Comparison of ENCODE assay signal across 8 mouse cellular contexts in the genomic region with DNA sequence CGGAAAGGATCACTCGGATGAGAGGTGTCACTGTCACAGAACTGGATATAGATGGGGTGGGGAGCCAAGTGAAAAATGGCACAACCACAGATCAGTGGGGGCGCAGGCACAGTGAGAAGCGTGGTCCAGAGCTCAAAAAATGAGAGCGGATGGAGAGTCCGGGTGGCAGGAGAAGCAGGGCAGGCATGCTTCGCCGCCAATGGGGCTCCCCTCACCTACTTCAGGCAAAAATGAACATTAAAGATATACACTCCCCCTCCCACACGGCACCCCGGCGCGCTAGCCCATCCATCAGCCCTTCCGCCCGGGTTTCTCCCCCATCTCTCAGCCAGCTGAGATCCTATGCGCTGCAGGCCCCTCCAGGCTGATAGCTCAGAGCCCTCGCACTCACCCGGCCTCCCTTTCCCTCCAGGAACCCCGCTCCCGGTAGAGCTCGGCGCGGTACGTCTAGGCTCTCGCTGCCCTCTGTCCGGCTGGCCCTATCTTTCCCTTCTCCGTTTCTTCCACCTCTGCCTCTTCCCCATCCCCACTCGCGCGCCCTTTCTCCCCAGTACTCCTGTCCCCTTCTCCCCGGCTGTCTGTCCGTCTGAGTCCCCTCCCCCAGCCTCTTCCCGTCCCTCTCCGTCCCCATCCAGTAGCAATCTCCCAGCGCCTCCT. TPM values are rescaled to one million over a fixed set of nuclear protein-coding genes. Genes with fewer than 3 reads are reported as not detected.
A peak's percentile ranks its signal among the peaks of the same experiment; 100 is the strongest.
DNase-seq lines count a peak whose midpoint lies in the region; ATAC-seq and TF ChIP-seq lines count a peak whose summit lies in the region.

No protein-coding gene starts in this region.

- peak; percentile 55 to 80 for DNase-seq in adrenal gland, adult (ENCODE audit: inconsistent age in 2 of 2, low spot score in 1 of 2)
- DNase-seq in adrenal gland, postnatal 10 days, result no peak
- DNase-seq in lung, embryonic 14.5 days, result no peak
- no peak for DNase-seq in lung, postnatal 10 days
- no peak for DNase-seq in embryonic facial prominence, embryonic 14.5 days (ENCODE audit: low spot score)
- DNase-seq in limb, embryonic 10.5 days (ENCODE audit: low spot score), result peak; percentile 56

- no peak for TF ChIP-seq CTCF in lung, embryonic 14.5 days (IDR thresholded peaks at IDR 0.05; ENCODE audit: low read depth)

- ATAC-seq in lung, embryonic 14.5 days (ENCODE audit: insufficient read depth), result 0 out of 2 replicates have a peak, but pooled peaks have one; percentile 5
- ATAC-seq in embryonic facial prominence, embryonic 14.5 days (ENCODE audit: low read depth), result no peak
- peak; percentile 23 for ATAC-seq in neural tube, embryonic 13.5 days (ENCODE audit: low read depth)
- no peak for ATAC-seq in monocyte, adult 5-6 weeks (replicated peaks; ENCODE audit: insufficient number of reproducible peaks, low FRiP score, low TSS enrichment, poor library complexity, severe bottlenecking)

- peak overlapping the region; percentile 77 for H3K4me2 ChIP-seq in lung, embryonic 14.5 days
- H3K4me2 ChIP-seq in embryonic facial prominence, embryonic 14.5 days (ENCODE audit: low read depth, low read length), result peak overlapping the region; percentile 83
- H3K4me2 ChIP-seq in neural tube, embryonic 13.5 days, result peak overlapping the region; percentile 90

- H3K36me3 ChIP-seq in lung, embryonic 14.5 days (ENCODE audit: insufficient read depth), result no peaks in the 10 kb centered on the region
- H3K36me3 ChIP-seq in embryonic facial prominence, embryonic 14.5 days (ENCODE audit: control insufficient read depth, insufficient read depth, low read length), result no peaks in the 10 kb centered on the region
- H3K36me3 ChIP-seq in limb, embryonic 10.5 days, result no peaks in the 10 kb centered on the region
- H3K36me3 ChIP-seq in neural tube, embryonic 13.5 days, result 0 out of 2 replicates have a peak, but pooled peaks cover 3% of the 10 kb centered on the region

- WGBS in lung, embryonic 14.5 days, result 3% methylated on average over 34 of the region's 34 CpGs
- WGBS in embryonic facial prominence, embryonic 14.5 days, result 6% methylated on average over 24 of the region's 34 CpGs
- 3% methylated on average over 34 of the region's 34 CpGs for WGBS in limb, embryonic 10.5 days
- 2% methylated on average over 33 of the region's 34 CpGs for WGBS in neural tube, embryonic 13.5 days

- H3K4me1 ChIP-seq in lung, embryonic 14.5 days (ENCODE audit: insufficient read depth), result peaks cover 8% of the 10 kb centered on the region
- H3K4me1 ChIP-seq in embryonic facial prominence, embryonic 14.5 days (ENCODE audit: control insufficient read depth, insufficient read depth, low read length), result peaks cover 23% of the 10 kb centered on the region
- H3K4me1 ChIP-seq in limb, embryonic 10.5 days, result peaks cover 52% of the 10 kb centered on the region
- H3K4me1 ChIP-seq in neural tube, embryonic 13.5 days (replicated peaks), result peaks cover 74% of the 10 kb centered on the region

- peak overlapping the region; percentile 54 for H3K4me3 ChIP-seq in lung, embryonic 14.5 days (ENCODE audit: low read depth, low read length)
- H3K4me3 ChIP-seq in embryonic facial prominence, embryonic 14.5 days (ENCODE audit: low read depth, low read length), result peak overlapping the region; percentile 61
- H3K4me3 ChIP-seq in limb, embryonic 10.5 days, result peak overlapping the region; percentile 67
- H3K4me3 ChIP-seq in neural tube, embryonic 13.5 days, result peak overlapping the region; percentile 79

- peak overlapping the region; percentile 66; the same call in 1 of the 2 replicates for H3K27ac ChIP-seq in lung, embryonic 14.5 days (ENCODE audit: low read depth)
- peak overlapping the region; percentile 70 for H3K27ac ChIP-seq in embryonic facial prominence, embryonic 14.5 days (replicated peaks; ENCODE audit: low read depth, low read length)
- peak overlapping the region; percentile 85 for H3K27ac ChIP-seq in limb, embryonic 10.5 days
- peak overlapping the region; percentile 98 for H3K27ac ChIP-seq in neural tube, embryonic 13.5 days (replicated peaks)

- no peaks in the 10 kb centered on the region for H3K9me3 ChIP-seq in lung, embryonic 14.5 days (ENCODE audit: low read depth, low read length)
- H3K9me3 ChIP-seq in embryonic facial prominence, embryonic 14.5 days (ENCODE audit: control insufficient read depth, low read length), result no peaks in the 10 kb centered on the region
- no peaks in the 10 kb centered on the region for H3K9me3 ChIP-seq in limb, embryonic 10.5 days (replicated peaks)
- no peaks in the 10 kb centered on the region for H3K9me3 ChIP-seq in neural tube, embryonic 13.5 days

- peak overlapping the region; percentile 68 for H3K9ac ChIP-seq in lung, embryonic 14.5 days
- H3K9ac ChIP-seq in embryonic facial prominence, embryonic 14.5 days (ENCODE audit: low read depth, low read length), result peak overlapping the region; percentile 76
- peak overlapping the region; percentile 99 for H3K9ac ChIP-seq in neural tube, embryonic 13.5 days

- H3K27me3 ChIP-seq in lung, embryonic 14.5 days (ENCODE audit: insufficient read depth, low read length), result no peaks in the 10 kb centered on the region
- H3K27me3 ChIP-seq in embryonic facial prominence, embryonic 14.5 days (replicated peaks; ENCODE audit: control insufficient read depth, insufficient read depth, low read length), result no peaks in the 10 kb centered on the region
- H3K27me3 ChIP-seq in limb, embryonic 10.5 days (ENCODE audit: low read depth, poor library complexity, severe bottlenecking), result 0 out of 2 replicates have a peak, but pooled peaks cover 9% of the 10 kb centered on the region
- no peaks in the 10 kb centered on the region for H3K27me3 ChIP-seq in neural tube, embryonic 13.5 days

RNA-seq across cellular contexts. Expression of a gene that starts 0.8 kb away (rescaled TPM):
- total RNA-seq in adrenal gland, postnatal 10 days (2021), result 1 to 10 TPM; 5.2 to 9.9 TPM
- polyA plus RNA-seq in lung, embryonic 14.5 days (2014; fragmentation: Nextera tagmentation; extraction: Ambion mirVana), result 3.4 and 3.5 TPM in 2 replicates
- polyA plus RNA-seq in embryonic facial prominence, embryonic 14.5 days (2014; fragmentation: Nextera tagmentation; extraction: Ambion mirVana), result 3.4 and 3.7 TPM in 2 replicates
- 4.1 and 5.6 TPM in 2 replicates for polyA plus RNA-seq in limb, embryonic 10.5 days (2016; fragmentation: Nextera tagmentation; extraction: Ambion mirVana)
- polyA plus RNA-seq in neural tube, embryonic 13.5 days (2015; fragmentation: Nextera tagmentation; extraction: Ambion mirVana), result 30.4 and 33.6 TPM in 2 replicates
- total RNA-seq in monocyte, adult 5-6 weeks (2017), result 2.0 to 7.8 TPM (median 2.4 TPM) in 3 replicates

RNA-seq across cellular contexts. Expression of a gene that starts 3.2 kb away (rescaled TPM):
- total RNA-seq in adrenal gland, postnatal 10 days (2021), result 10 to 100 TPM; 13.2 to 17.5 TPM
- 19.2 and 20.1 TPM in 2 replicates for polyA plus RNA-seq in lung, embryonic 14.5 days (2014; fragmentation: Nextera tagmentation; extraction: Ambion mirVana)
- polyA plus RNA-seq in embryonic facial prominence, embryonic 14.5 days (2014; fragmentation: Nextera tagmentation; extraction: Ambion mirVana), result 16.7 and 22.6 TPM in 2 replicates
- 22.0 and 25.6 TPM in 2 replicates for polyA plus RNA-seq in limb, embryonic 10.5 days (2016; fragmentation: Nextera tagmentation; extraction: Ambion mirVana)
- polyA plus RNA-seq in neural tube, embryonic 13.5 days (2015; fragmentation: Nextera tagmentation; extraction: Ambion mirVana), result 29.4 and 29.8 TPM in 2 replicates
- total RNA-seq in monocyte, adult 5-6 weeks (2017), result 6.1 to 9.5 TPM (median 8.9 TPM) in 3 replicates

RNA-seq across cellular contexts. Expression of a gene that starts 15.1 kb away (rescaled TPM):
- 10 to 100 TPM; 20.0 to 31.3 TPM for total RNA-seq in adrenal gland, postnatal 10 days (2021)
- polyA plus RNA-seq in lung, embryonic 14.5 days (2014; fragmentation: Nextera tagmentation; extraction: Ambion mirVana), result 14.7 and 16.3 TPM in 2 replicates
- 15.3 and 17.6 TPM in 2 replicates for polyA plus RNA-seq in embryonic facial prominence, embryonic 14.5 days (2014; fragmentation: Nextera tagmentation; extraction: Ambion mirVana)
- polyA plus RNA-seq in limb, embryonic 10.5 days (2016; fragmentation: Nextera tagmentation; extraction: Ambion mirVana), result 10.6 and 12.5 TPM in 2 replicates
- polyA plus RNA-seq in neural tube, embryonic 13.5 days (2015; fragmentation: Nextera tagmentation; extraction: Ambion mirVana), result 5.2 and 8.3 TPM in 2 replicates
- total RNA-seq in monocyte, adult 5-6 weeks (2017), result 26.9 to 61.0 TPM (median 34.8 TPM) in 3 replicates

RNA-seq across cellular contexts. Expression of a gene that starts 25.4 kb away (rescaled TPM):
- total RNA-seq in adrenal gland, postnatal 10 days (2021), result 1 to 10 TPM; 4.3 to 7.5 TPM
- 0.16 and 0.37 TPM in 2 replicates for polyA plus RNA-seq in lung, embryonic 14.5 days (2014; fragmentation: Nextera tagmentation; extraction: Ambion mirVana)
- polyA plus RNA-seq in embryonic facial prominence, embryonic 14.5 days (2014; fragmentation: Nextera tagmentation; extraction: Ambion mirVana), result 3.0 and 3.8 TPM in 2 replicates
- polyA plus RNA-seq in limb, embryonic 10.5 days (2016; fragmentation: Nextera tagmentation; extraction: Ambion mirVana), result 0.03 and 0.08 TPM in 2 replicates
- 21.1 and 21.4 TPM in 2 replicates for polyA plus RNA-seq in neural tube, embryonic 13.5 days (2015; fragmentation: Nextera tagmentation; extraction: Ambion mirVana)
- not detected in 3 replicates for total RNA-seq in monocyte, adult 5-6 weeks (2017)

Comparison
In these comparisons a context has a peak if more than half of its experiments do, and no peak if none do; other contexts are left out.
1. DNase-seq: peak in adrenal gland, adult (2 of 2) and limb, embryonic 10.5 days (single experiment); none in adrenal gland, postnatal 10 days (single experiment), lung, embryonic 14.5 days (single experiment), lung, postnatal 10 days (single experiment) and embryonic facial prominence, embryonic 14.5 days (single experiment).
2. ATAC-seq: peak in lung, embryonic 14.5 days (single experiment) and neural tube, embryonic 13.5 days (single experiment); none in embryonic facial prominence, embryonic 14.5 days (single experiment) and monocyte, adult 5-6 weeks (single experiment).
3. Peak in every context shown above with its lines, with median percentiles within 50 percentile points of each other: H3K27ac ChIP-seq, H3K4me2 ChIP-seq, H3K4me3 ChIP-seq and H3K9ac ChIP-seq.